ENCODE assay signal across 13 mouse cellular contexts in the genomic region with DNA sequence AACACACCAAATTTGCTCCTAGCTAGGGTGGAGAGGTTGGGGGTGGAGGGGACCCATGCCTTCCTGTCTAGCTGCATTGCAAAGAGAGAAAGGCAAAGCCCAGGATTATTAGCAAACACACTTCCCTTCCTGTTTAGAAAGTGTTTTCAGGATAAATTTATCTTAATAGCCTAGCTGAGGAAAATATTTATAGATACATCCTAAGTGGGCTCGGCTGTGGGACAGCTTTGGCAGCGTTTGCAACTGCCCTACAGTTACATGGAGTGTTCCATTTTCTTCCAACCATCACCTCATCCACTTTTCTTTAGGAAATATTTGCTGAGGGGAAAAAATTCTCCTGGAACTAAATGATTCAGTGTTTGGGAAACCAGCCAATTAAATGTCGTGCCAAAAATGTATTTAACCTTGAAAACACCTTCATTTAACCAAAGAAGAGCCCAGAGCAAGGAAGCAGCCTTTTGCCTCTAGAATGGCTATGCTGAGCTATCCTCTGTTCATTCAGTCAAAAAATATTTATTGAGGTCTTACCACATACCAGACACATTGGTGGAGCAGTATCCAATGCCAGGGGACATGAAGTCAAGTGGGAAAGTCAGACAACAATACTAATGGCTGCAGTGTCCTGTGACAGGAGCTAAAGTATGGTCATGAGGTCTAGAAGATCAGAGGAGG.
"Had no signal": no experiment of that assay in that cellular context is flagged by ENCODE, and none has a peak within 500 bp of the region (broad histone marks: within the 10 kb centered on the region; RNA-seq: fewer than 3 reads in every experiment).

No protein-coding gene starts in this region.

- H3K4me3 ChIP-seq: limb, embryonic 15.5 days; liver, embryonic 12.5 days; midbrain, embryonic 13.5 days had no signal

- H3K36me3 ChIP-seq: limb, embryonic 15.5 days; liver, embryonic 12.5 days; midbrain, embryonic 13.5 days had no signal

- H3K27me3 ChIP-seq: limb, embryonic 15.5 days; liver, embryonic 12.5 days; midbrain, embryonic 13.5 days had no signal

- H3K4me1 ChIP-seq: limb, embryonic 15.5 days; liver, embryonic 12.5 days; midbrain, embryonic 13.5 days had no signal

- H3K4me2 ChIP-seq: limb, embryonic 15.5 days; liver, embryonic 12.5 days; midbrain, embryonic 13.5 days had no signal

- H3K27ac ChIP-seq: kidney, postnatal 0 days; limb, embryonic 15.5 days; liver, embryonic 12.5 days; midbrain, embryonic 13.5 days had no signal

- H3K9ac ChIP-seq: limb, embryonic 15.5 days; liver, embryonic 12.5 days; midbrain, embryonic 13.5 days had no signal

- DNase-seq: kidney, adult 11 months; kidney, adult 9 months; kidney, postnatal 36 days; layer of hippocampus, adult 9-11 months; left cerebral cortex, postnatal 4 days; right cerebral cortex, postnatal 4 days; spleen, adult 18-20 months; thymus, adult 18-20 months; thymus, postnatal 14 days had no signal

- H3K9me3 ChIP-seq: limb, embryonic 15.5 days; liver, embryonic 12.5 days; midbrain, embryonic 13.5 days had no signal

- ATAC-seq: liver, embryonic 12.5 days; midbrain, embryonic 13.5 days had no signal
